Mouse (Mus musculus): Measurements from ENCODE around the gene Hectd4.

- no peak for TF ChIP-seq CTCF (IDR thresholded peaks at IDR 0.05; ENCODE audit: control insufficient read depth, insufficient read depth, low read length)
- no peak for TF ChIP-seq POLR2A (IDR thresholded peaks at IDR 0.05; ENCODE audit: borderline replicate concordance, control insufficient read depth, low read depth, low read length)
Observed at GRCm38 (mm10) chr5:121232789-121233188, 12.8 kb downstream of the Hectd4 start.
